ENCODE assay signal across 8 mouse cellular contexts in genomic region chr3:157533964-157534785, GRCm38 (mm10). TPM values are rescaled to one million over a fixed set of nuclear protein-coding genes. Genes with fewer than 3 reads are reported as not detected.
DNase-seq lines count a peak whose midpoint lies in the region; ATAC-seq lines count a peak whose summit lies in the region.

Zranb2 (plus strand) TSS chr3:157534160.

- peaks cover 32% of the 10 kb centered on the region for H3K27me3 ChIP-seq in hindbrain, embryonic 12.5 days

- H3K9ac ChIP-seq in hindbrain, embryonic 12.5 days = peak within 1 kb of the TSS; percentile 83

- H3K4me3 ChIP-seq in hindbrain, embryonic 12.5 days = peak within 1 kb of the TSS; percentile 70

- under 1% methylated on average over 91 of the region's 91 CpGs for WGBS in hindbrain, embryonic 12.5 days

- peaks cover 10% of the 10 kb centered on the region for H3K4me1 ChIP-seq in hindbrain, embryonic 12.5 days

- H3K9me3 ChIP-seq in hindbrain, embryonic 12.5 days (replicated peaks) = no peaks in the 10 kb centered on the region

- H3K4me2 ChIP-seq in hindbrain, embryonic 12.5 days (replicated peaks) = peak within 1 kb of the TSS; percentile 62

- peak; percentile 92 for DNase-seq in R1 (ENCODE audit: low read depth, low spot score)
- DNase-seq in cerebellum, postnatal 14 days = peak; percentile 97 to 98
- peak; percentile 85 to 88 for DNase-seq in frontal cortex, postnatal 14 days (ENCODE audit: low spot score in 2 of 2)
- DNase-seq in layer of hippocampus, postnatal 25 days (ENCODE audit: extremely low spot score in 1 of 2, low spot score in 1 of 2) = peak; percentile 94 to 95
- DNase-seq in lung, postnatal 14 days = peak; percentile 95
- DNase-seq in ovary, postnatal 36 days (ENCODE audit: low spot score) = peak; percentile 91
- DNase-seq in thymus, postnatal 14 days = peak; percentile 95

- peak; percentile 97 for ATAC-seq in hindbrain, embryonic 12.5 days (ENCODE audit: low FRiP score)

- H3K36me3 ChIP-seq in hindbrain, embryonic 12.5 days = peaks cover 18% of the 10 kb centered on the region; the same call in 1 of the 2 replicates

- H3K27ac ChIP-seq in hindbrain, embryonic 12.5 days = peak within 1 kb of the TSS; percentile 92

RNA-seq across cellular contexts. Expression of gene Zranb2, which starts in this region (rescaled TPM):
- 118 and 125 TPM in 2 replicates for polyA plus RNA-seq in hindbrain, embryonic 12.5 days (2016; fragmentation: Nextera tagmentation; extraction: Ambion mirVana)
- total RNA-seq in layer of hippocampus, postnatal 25 days (2021) = 100 to 1,000 TPM; 120 to 145 TPM

Comparison
In these comparisons a context has a peak if more than half of its experiments do, and no peak if none do; other contexts are left out.
1. Peak in every context shown above with its lines: DNase-seq, ATAC-seq, H3K4me3 ChIP-seq and H3K27ac ChIP-seq.